Mouse (Mus musculus): ENCODE results near the gene Gm13278.
"Not testable (repeated sequence)": the region's sequence is repeated elsewhere in the genome, so short reads cannot be mapped to it uniquely, and the experiment has no call there.

- TF ChIP-seq CTCF (IDR thresholded peaks at IDR 0.05; ENCODE audit: borderline replicate concordance, insufficient read depth, low read depth, low read length); POLR2A (IDR thresholded peaks at IDR 0.05; ENCODE audit: borderline replicate concordance, insufficient read depth, low read length): not testable (repeated sequence)
Measured at GRCm38 (mm10) chr4:88835225-88835624, 43.9 kb downstream of the Gm13278 start, which contains the start of gene Ifna5.
